Mouse (Mus musculus) liver, embryonic 13.5 days (tissue): ENCODE measurements around the gene Bicd2. TPM values are rescaled to one million over a fixed set of nuclear protein-coding genes. Genes with fewer than 3 reads are reported as not detected.

Source experiments
- ATAC-seq: fragments of 200-750 bp; cut with Nextera tagmentation; 2 replicates; pipeline ENCODE4 v1.8.0; 2017; ENCODE audit warnings: low read depth, mild to moderate bottlenecking, moderate number of reproducible peaks, moderate library complexity
- DNase-seq: peaks from one replicate; pipeline ENCODE4 v3.0.0; 2022
- H3K27ac ChIP-seq: fragments of 300-500 bp; sonication (generic); 2 replicates; pipeline ENCODE4 v1.5.1; 2015; ENCODE audit warnings: moderate library complexity, mild to moderate bottlenecking, inconsistent platforms
- H3K27me3 ChIP-seq: fragments of 300-500 bp; sonication (generic); 2 replicates; pipeline ENCODE4 v1.6.1; 2015; ENCODE audit warnings: mild to moderate bottlenecking, inconsistent platforms
- H3K36me3 ChIP-seq: fragments of 300-500 bp; sonication (generic); 2 replicates; pipeline ENCODE4 v1.6.1; 2015; ENCODE audit warnings: mild to moderate bottlenecking, inconsistent platforms
- H3K4me1 ChIP-seq: fragments of 300-500 bp; sonication (generic); replicated peaks from 2 replicates; pipeline ENCODE4 v1.6.1; 2015; ENCODE audit warnings: inconsistent platforms
- H3K4me2 ChIP-seq: fragments of 300-500 bp; sonication (generic); 2 replicates; pipeline ENCODE4 v1.6.1; 2015; ENCODE audit warnings: inconsistent platforms, mild to moderate bottlenecking, moderate library complexity
- H3K4me3 ChIP-seq: fragments of 300-500 bp; sonication (generic); replicated peaks from 2 replicates; pipeline ENCODE4 v1.5.1; 2015; ENCODE audit warnings: mild to moderate bottlenecking, inconsistent platforms
- H3K9ac ChIP-seq: fragments of 300-500 bp; sonication (generic); 2 replicates; pipeline ENCODE4 v1.6.1; 2015; ENCODE audit warnings: mild to moderate bottlenecking, inconsistent platforms
- H3K9me3 ChIP-seq: fragments of 300-500 bp; sonication (generic); replicated peaks from 2 replicates; pipeline ENCODE4 v1.6.1; 2016; ENCODE audit warnings: inconsistent platforms
- WGBS: fragments of 180-500 bp; shearing (Covaris S2); methylation state at CpG from one replicate; pipeline ENCODE4 v1.1.7; 2015; ENCODE audit not compliant: insufficient replicate concordance; 5-methylcytosine and 5-hydroxymethylcytosine counted together
- polyA plus RNA-seq: library from polyadenylated mRNA; unstranded; fragments of >200 nt; fragmentation: Nextera tagmentation; extraction: Ambion mirVana; gene quantifications from 2 replicates; pipeline ENCODE4 v1.2.1, GENCODE M21; 2015

The Bicd2 gene
- polyA plus RNA-seq: 9.0 and 10.5 TPM in 2 replicates

GRCm38 (mm10) chr13:49341012-49341830, at the start of gene Bicd2:
Gene Bicd2 (plus strand): TSS chr13:49341585.
- peak within 1 kb of the TSS; percentile 96 for H3K4me2 ChIP-seq
- H3K27ac ChIP-seq: peak within 1 kb of the TSS; percentile 75
- H3K36me3 ChIP-seq: no peaks in the 10 kb centered on the region; the same call in 1 of the 2 replicates
- H3K9ac ChIP-seq: peak within 1 kb of the TSS; percentile 96
- no peaks in the 10 kb centered on the region for H3K9me3 ChIP-seq
- H3K4me3 ChIP-seq: peak within 1 kb of the TSS; percentile 89
- peak; percentile 96 for DNase-seq
- ATAC-seq: peak; percentile 97
- H3K27me3 ChIP-seq: no peaks in the 10 kb centered on the region
- H3K4me1 ChIP-seq: peaks cover 64% of the 10 kb centered on the region
- under 1% methylated on average over 74 of the region's 74 CpGs for WGBS

- ATAC-seq (no peak), DNase-seq (no peak)
- 55% methylated on average over 6 of the region's 6 CpGs for WGBS
- Histone ChIP-seq H3K4me2 (no peak overlapping the region), H3K27ac (no peak overlapping the region), H3K36me3 (no peaks in the 10 kb centered on the region), H3K9ac (no peak overlapping the region), H3K27me3 (no peaks in the 10 kb centered on the region), H3K9me3 (no peaks in the 10 kb centered on the region), H3K4me3 (no peak overlapping the region), H3K4me1 (no peaks in the 10 kb centered on the region)
Measured at GRCm38 (mm10) chr13:49291949-49292348, 49.4 kb upstream of the Bicd2 start.

GRCm38 (mm10) chr13:49294108-49294507, 47.3 kb upstream of the Bicd2 start:
- WGBS: 64% methylated on average over 9 of the region's 9 CpGs
- H3K4me2 ChIP-seq: no peak overlapping the region
- H3K36me3 ChIP-seq: no peaks in the 10 kb centered on the region
- DNase-seq (no peak), ATAC-seq (no peak)
- H3K27ac ChIP-seq: no peak overlapping the region
- no peaks in the 10 kb centered on the region for H3K9me3 ChIP-seq
- no peaks in the 10 kb centered on the region for H3K27me3 ChIP-seq
- H3K9ac ChIP-seq: no peak overlapping the region
- H3K4me1 ChIP-seq: peaks cover 17% of the 10 kb centered on the region
- no peak overlapping the region for H3K4me3 ChIP-seq

GRCm38 (mm10) chr13:49296270-49296669, 45.1 kb upstream of the Bicd2 start:
- H3K36me3 ChIP-seq: no peaks in the 10 kb centered on the region
- no peaks in the 10 kb centered on the region for H3K27me3 ChIP-seq
- no peak overlapping the region for H3K9ac ChIP-seq
- ATAC-seq (no peak), DNase-seq (no peak)
- H3K27ac ChIP-seq: no peak overlapping the region
- no peak overlapping the region for H3K4me2 ChIP-seq
- 77% methylated on average over 7 of the region's 7 CpGs for WGBS
- no peaks in the 10 kb centered on the region for H3K9me3 ChIP-seq
- peaks cover 23% of the 10 kb centered on the region for H3K4me1 ChIP-seq
- no peak overlapping the region for H3K4me3 ChIP-seq

GRCm38 (mm10) chr13:49298514-49299381, 42.6 kb upstream of the Bicd2 start:
- H3K9me3 ChIP-seq: no peaks in the 10 kb centered on the region
- H3K36me3 ChIP-seq: no peaks in the 10 kb centered on the region
- peaks cover 23% of the 10 kb centered on the region for H3K4me1 ChIP-seq
- H3K4me3 ChIP-seq: no peak overlapping the region
- no peak for DNase-seq
- H3K27ac ChIP-seq: no peak overlapping the region
- 32% methylated on average over 14 of the region's 14 CpGs for WGBS
- H3K27me3 ChIP-seq: no peaks in the 10 kb centered on the region
- H3K9ac ChIP-seq: no peak overlapping the region
- H3K4me2 ChIP-seq: no peak overlapping the region
- ATAC-seq: peak; percentile 26; the same call in 1 of the 2 replicates

GRCm38 (mm10) chr13:49300771-49301170, 40.6 kb upstream of the Bicd2 start:
- Histone ChIP-seq H3K9ac (no peak overlapping the region), H3K4me1 (peaks cover 23% of the 10 kb centered on the region), H3K36me3 (no peaks in the 10 kb centered on the region), H3K9me3 (no peaks in the 10 kb centered on the region), H3K27ac (no peak overlapping the region), H3K4me3 (no peak overlapping the region), H3K27me3 (no peaks in the 10 kb centered on the region), H3K4me2 (no peak overlapping the region)
- ATAC-seq (no peak), DNase-seq (no peak)
- WGBS: 50% methylated on average over 1 of the region's 1 CpGs

- Histone ChIP-seq H3K36me3 (no peaks in the 10 kb centered on the region), H3K9ac (peak overlapping the region; percentile 53; the same call in 1 of the 2 replicates), H3K4me1 (peaks cover 32% of the 10 kb centered on the region), H3K4me3 (peak overlapping the region; percentile 33), H3K27ac (peak overlapping the region; percentile 63), H3K4me2 (peak overlapping the region; percentile 55), H3K9me3 (no peaks in the 10 kb centered on the region), H3K27me3 (no peaks in the 10 kb centered on the region)
- ATAC-seq (no peak), DNase-seq (no peak)
- WGBS: 16% methylated on average over 7 of the region's 7 CpGs
Measured at GRCm38 (mm10) chr13:49306771-49307310, 34.5 kb upstream of the Bicd2 start.

- ATAC-seq (peak; percentile 79), DNase-seq (peak; percentile 55)
- H3K27me3 ChIP-seq: no peaks in the 10 kb centered on the region
- WGBS: 3% methylated on average over 10 of the region's 10 CpGs
- H3K4me3 ChIP-seq: peak overlapping the region; percentile 33
- no peaks in the 10 kb centered on the region for H3K9me3 ChIP-seq
- peaks cover 32% of the 10 kb centered on the region for H3K4me1 ChIP-seq
- H3K4me2 ChIP-seq: peak overlapping the region; percentile 55
- no peaks in the 10 kb centered on the region for H3K36me3 ChIP-seq
- peak overlapping the region; percentile 68 for H3K27ac ChIP-seq
- H3K9ac ChIP-seq: peak overlapping the region; percentile 53; the same call in 1 of the 2 replicates
Measured at GRCm38 (mm10) chr13:49307311-49307969, 33.9 kb upstream of the Bicd2 start.

GRCm38 (mm10) chr13:49308206-49308605, 33.2 kb upstream of the Bicd2 start:
- 39% methylated on average over 4 of the region's 4 CpGs for WGBS
- ATAC-seq (no peak), DNase-seq (no peak)
- Histone ChIP-seq H3K27ac (peak overlapping the region; percentile 68; the same call in 1 of the 2 replicates), H3K4me2 (peak overlapping the region; percentile 55), H3K4me1 (peaks cover 32% of the 10 kb centered on the region), H3K27me3 (no peaks in the 10 kb centered on the region), H3K9me3 (no peaks in the 10 kb centered on the region), H3K9ac (peak overlapping the region; percentile 41; the same call in 1 of the 2 replicates), H3K4me3 (peak overlapping the region; percentile 37), H3K36me3 (no peaks in the 10 kb centered on the region)

GRCm38 (mm10) chr13:49308861-49309403, 32.5 kb upstream of the Bicd2 start:
- Histone ChIP-seq H3K4me3 (peak overlapping the region; percentile 37), H3K36me3 (no peaks in the 10 kb centered on the region), H3K9me3 (no peaks in the 10 kb centered on the region), H3K27me3 (no peaks in the 10 kb centered on the region), H3K4me2 (peak overlapping the region; percentile 55), H3K4me1 (peaks cover 32% of the 10 kb centered on the region), H3K27ac (peak overlapping the region; percentile 68), H3K9ac (peak overlapping the region; percentile 41)
- no peak for ATAC-seq
- WGBS: 18% methylated on average over 16 of the region's 16 CpGs
- DNase-seq: peak; percentile 27
